Mouse (Mus musculus) lung, adult 2 months (tissue): ENCODE results near the gene Jtb.

Experiments used
- CTCF ChIP-seq: fragments of 200-500 bp; IDR thresholded peaks from 2 replicates; pipeline ENCODE4 v1.5.1; 2011; ENCODE audit warnings: mild to moderate bottlenecking, low read length, control low read depth; ENCODE audit not compliant: insufficient read depth
- POLR2A ChIP-seq: fragments of 200-500 bp; IDR thresholded peaks from 2 replicates; pipeline ENCODE4 v1.6.1; 2011; ENCODE audit warnings: low read depth, mild to moderate bottlenecking, control low read depth, low read length, borderline replicate concordance; ENCODE audit errors: extremely low read depth

- TF ChIP-seq CTCF (no peak), POLR2A (no peak)
These were observed 42.5 kb downstream of the Jtb start for GRCm38 (mm10) chr3:90273855-90274254.
